Mouse (Mus musculus) retina, embryonic 14.5 days (tissue): ENCODE measurements at regions not wholly inside any gene's neighbourhood (a gene's known extent, or its start where the extent isn't known, plus 50 kb on each side); places are given as distances from the start of the nearest gene placed in this dataset.

ENCODE experiments used
- DNase-seq: peaks from one replicate; pipeline ENCODE4 v3.0.0-alpha.2; 2015; ENCODE audit warnings: low spot score

DNA sequence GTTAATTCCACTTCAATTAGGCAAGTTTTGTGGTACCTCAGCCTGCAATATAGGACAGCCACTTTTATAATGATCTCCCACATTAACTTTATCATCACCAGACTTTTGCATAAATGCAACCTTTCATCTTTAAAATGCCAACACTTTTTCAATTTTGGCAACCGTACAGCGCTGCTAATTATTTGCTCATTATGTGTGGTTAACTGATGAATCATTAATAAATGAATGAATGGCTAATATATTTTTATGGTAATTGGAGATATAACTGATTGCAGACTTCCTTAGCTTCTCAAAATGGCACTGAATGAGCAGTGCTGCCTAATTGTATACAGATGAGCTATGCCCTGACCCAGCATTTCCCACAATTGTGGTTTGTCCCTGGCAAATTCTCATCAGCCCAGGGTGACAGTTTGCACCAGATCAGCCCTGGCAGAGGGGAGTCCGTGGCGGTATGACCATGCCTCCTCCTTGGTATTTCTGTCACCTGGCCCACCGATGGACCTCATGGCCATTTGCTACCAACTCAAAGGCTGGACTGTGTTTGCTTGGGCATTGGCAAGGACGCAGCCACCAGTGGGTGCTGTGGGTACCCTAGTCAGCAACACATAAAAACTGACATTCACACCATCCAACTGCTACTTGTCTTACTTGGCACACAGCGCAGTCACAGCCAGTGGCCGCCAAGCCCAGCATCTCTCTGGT lies 173.7 kb upstream of the Lmo4 start:
- no peak for DNase-seq

DNA sequence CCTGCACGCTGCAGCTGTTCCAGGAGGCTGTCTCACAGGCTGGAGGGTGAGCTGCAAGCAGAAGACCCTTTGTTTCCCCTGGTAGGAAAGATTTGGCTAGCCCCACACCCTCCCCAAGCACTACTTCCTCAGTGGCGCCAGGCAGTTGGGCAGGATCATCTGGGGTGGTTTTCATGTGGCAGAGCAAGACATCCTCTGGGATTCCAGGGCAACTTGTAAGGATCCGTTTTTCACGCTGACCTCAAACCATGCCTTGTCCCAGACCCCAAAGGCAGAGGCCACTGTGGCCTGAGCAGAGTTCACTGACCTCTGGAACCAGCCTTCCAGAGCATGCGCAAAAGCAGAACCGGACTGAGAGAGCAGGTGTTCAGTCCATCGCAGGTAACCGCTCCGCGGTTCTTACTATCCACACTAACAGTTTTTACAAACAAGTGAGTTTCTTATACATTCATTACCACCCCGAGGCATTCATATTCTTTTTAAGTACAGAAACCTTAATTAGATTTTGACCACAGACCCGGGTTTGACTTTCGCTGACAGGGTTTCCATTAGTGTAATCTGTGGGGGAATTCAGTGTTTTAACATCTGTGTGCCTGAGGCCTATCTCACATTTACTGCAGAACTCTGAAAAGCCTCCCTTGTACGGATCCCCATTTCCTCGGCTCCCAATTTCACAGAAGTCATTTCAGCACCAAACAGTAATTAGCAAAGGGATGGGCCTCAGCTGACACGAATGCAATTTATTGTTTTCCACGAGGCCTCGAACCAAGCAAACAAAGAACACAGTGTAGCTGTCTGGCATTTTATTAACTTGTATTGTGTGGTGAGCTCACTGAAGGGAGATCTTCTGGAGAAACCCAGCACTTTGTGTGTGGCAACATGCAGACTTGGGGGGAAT lies 172.9 kb upstream of the Lmo4 start:
- DNase-seq = no peak

DNA sequence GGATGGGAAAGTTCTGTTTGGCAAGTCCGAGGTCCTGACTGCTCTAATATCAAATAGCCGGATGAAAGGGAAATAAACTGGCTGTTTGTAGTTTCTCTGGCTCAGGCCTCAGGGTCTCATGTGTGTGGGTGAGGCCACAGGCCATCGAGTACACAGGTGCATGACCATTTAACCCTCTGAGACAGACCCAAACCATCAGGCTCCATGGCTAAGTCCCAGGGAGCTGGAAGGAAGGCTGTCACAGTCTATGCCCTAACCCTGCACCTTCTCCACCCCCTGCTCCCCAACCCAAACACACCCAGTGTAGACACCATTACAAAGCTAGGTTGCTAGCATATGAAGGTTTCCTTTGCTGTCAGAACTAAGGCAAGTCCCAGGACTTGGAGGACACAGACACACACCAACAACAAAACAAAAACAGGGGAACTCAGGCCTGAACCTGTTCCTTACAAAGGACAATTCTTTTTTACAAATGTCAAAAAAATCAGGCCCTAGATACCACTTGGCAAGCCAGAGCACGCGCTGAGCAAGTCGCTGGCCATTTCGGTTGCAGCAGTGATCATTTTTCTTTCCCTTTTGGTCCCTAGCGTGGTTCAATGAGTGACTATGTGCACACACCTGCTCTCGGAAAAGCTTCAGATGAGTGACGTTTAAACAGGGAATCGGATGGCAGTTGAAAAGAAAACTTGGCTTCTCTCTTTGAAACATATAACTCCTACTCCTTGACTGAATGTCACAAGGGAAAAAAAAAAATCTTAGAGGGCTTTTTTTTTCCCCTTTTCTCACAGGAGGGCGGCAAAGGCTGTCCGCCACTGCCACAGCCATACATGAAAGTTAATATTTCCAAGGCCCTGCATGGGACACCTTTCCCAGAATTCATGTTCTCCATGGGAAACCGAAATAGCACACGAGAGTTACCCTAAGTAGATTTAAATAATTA lies 171.7 kb upstream of the Lmo4 start:
- DNase-seq = no peak

DNA sequence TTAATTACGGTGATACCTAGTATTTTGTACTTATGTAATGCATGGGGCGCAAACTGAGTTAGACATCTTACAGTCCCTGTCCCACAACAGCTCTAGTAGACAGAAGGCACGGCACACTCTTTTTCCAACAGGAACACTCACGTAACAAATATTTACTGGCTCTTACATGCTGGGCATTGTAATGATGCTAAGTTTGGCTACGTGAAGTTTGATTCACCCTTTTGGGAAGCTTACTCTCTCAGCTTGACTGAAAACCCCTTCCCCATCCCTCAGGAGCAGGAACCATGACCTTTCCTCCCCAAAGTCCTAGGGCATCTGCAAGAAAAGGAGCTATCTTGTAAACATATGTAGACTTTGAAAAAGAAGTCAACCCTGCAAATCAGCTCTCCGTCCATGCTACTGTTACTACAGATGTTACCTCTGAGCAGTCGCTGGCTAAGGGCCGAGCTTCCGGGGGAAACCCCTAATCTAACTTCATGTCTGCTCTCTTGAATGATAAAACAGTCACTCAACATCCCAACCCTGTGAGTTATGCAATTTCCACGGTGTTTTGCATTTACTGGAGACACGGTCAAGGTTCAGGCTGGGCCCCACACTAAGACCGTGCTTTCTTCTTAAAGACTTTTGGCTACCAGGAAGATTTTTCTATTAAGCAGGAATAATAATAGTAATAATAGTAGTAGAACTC lies 170.8 kb upstream of the Lmo4 start:
- DNase-seq = no peak

DNA sequence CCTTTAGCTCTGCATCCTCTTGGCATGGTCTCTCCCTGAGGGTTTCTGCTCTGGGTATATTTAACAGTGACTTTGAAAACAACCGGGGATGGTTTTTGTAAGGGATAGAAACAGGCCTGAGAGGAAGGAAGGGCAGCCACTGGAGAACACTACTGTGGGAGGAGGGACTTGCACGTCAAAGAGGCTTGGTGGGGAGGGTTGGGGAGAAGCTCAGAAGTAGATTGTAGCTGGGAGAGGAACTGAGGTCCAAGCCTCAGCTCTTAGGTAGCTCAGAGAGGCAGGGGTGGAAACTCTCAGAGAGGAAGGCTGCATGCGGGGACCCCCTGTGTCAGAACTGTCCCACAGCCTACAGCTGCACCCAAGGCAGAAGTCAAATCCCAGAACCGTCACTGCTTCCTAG lies 163.3 kb upstream of the Lmo4 start:
- DNase-seq = no peak

DNA sequence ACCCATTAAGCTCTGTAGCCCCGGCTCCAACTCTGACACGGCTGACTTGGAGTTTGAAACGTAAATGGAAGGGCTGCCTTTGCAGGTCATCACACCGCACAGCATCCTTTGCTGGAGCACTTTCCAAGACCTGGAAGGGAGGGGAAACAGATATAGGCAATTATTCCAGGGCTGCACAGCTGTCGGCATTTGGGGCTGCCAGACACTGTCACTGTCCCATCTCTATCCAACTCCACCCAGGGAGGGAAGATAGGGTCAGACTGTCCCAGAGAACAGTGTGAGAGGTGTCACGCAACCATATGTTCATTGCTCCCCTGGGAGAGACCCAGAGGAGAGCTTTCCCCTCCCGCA lies 162.7 kb upstream of the Lmo4 start:
- no peak for DNase-seq

DNA sequence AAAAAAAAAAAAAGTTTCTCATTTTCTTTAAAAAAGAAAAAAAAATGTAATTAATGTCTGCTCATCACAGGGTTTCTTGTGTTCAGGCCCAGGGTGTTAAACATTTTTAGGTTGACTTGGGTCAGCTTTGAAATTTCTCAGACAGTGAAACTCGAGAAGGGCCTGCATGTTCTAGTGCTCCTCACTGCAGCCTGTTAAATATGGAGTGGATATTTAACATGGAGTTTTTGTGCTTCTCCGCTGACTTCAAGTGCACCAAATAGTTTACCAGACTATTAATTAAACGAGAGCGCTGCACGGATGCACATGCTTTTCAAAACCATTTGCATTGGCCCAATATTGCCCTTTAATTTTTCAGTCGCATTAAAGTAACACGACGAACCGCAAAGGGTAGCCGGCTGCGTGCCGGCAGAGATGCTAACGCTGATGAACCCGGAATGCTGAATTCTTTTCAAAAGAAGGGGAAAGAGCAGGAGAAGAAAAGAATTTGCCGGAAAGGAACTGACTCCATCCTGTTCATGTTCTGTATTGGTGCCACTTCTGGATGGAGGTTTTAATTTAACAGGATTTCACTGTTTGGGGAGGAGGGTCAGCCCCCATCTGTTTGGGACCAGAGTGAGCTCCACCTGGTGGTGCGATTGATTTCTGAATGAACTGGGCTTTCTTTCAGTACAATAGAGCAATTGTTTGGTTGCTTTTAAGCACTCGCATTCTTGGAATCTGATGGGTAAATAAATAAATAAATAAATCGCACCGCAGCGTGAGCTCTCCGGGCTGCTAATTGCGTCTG lies 162.2 kb upstream of the Lmo4 start:
- peak; percentile 82 for DNase-seq

DNA sequence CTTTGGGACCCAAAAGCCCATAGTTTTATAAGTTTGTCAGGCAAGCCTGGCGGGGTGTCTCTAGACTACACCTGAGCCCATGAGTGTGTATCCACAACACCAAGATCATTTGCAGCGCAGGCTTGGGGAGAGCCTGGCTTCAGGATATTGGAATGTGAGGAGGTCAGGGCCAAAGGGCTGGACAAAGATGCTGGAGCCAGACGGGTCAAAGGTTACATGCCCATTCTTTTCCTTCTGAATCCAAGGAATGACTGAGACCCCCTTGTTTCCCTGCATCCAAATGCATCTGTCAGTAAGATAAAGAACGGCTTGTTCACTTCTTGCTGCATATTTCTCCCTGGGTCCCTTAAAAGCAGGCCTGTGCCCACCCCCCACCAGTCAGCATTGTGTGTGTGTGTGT lies 160.9 kb upstream of the Lmo4 start:
- DNase-seq = no peak

DNA sequence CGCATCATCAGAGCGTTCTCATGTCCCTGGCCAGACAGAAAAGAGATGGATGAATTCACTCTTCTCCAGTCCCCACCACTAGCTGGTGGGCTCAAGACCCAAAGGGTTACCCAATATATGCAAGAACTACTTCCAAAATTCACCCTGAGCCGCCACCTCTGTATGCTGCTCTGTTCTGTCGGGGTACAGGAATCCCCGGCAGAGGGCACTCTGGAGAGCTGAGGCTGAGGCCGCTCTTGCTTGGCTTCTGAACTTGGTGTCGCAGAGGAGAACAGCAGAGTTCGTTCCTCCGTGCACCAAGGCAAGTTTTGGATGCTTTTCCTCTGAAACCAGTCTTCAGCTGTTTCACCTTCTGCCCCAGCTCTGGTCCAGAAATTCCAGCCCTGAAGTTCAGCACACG lies 157.5 kb upstream of the Lmo4 start:
- DNase-seq = no peak

DNA sequence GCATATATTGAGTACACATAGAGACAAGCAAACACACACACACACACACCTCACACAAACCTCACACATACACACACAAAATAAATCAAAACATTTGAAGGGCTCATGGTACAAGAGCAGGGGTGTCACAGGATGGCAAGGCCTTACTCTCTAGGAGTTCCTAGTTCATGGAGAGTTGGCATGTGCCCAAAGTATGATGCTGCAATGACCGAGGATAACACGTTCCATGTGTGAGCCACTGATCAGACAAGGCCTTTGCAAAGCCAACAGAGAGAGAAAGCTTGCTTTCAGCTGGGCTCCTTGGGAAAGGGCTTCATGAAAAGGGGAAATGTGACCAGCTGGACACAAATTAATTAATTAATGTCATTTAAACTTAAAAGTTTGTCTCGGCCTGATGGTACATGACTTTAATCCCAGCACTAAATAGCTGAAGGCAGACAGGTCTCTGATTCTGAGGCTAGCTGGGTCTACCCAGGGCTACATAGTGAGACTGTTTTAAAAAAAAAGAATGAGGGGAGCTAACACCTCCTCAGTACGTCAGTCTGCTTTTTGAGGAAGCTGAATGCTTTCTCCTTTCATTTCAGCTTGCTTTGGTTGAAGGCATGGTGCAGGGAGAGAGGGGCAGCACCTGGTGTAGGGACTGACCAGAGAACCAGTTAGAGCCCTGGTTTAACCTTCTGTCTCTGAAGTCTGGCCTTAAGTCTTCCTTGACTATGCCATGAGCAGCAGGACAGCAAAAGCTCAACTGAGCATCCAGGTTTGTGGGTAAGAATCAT lies 156.4 kb upstream of the Lmo4 start:
- no peak for DNase-seq

DNA sequence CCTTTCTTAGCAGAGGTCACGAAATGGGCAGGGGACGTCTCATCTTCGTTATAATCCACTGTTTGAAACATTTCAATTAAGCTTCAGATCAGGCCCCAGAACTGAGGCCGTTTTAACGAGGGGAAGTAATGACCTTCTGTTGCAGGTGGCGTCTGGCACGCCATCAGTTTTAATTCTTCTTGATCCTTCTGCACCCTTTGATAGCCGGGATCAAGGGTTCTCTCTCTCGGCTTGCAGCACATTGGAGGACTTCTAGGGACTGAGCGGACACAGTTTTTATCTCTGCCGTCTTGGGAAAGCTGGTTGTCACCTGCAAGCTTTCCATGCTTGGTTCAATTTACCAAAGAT lies 151.9 kb upstream of the Lmo4 start:
- DNase-seq = peak; percentile 57

DNA sequence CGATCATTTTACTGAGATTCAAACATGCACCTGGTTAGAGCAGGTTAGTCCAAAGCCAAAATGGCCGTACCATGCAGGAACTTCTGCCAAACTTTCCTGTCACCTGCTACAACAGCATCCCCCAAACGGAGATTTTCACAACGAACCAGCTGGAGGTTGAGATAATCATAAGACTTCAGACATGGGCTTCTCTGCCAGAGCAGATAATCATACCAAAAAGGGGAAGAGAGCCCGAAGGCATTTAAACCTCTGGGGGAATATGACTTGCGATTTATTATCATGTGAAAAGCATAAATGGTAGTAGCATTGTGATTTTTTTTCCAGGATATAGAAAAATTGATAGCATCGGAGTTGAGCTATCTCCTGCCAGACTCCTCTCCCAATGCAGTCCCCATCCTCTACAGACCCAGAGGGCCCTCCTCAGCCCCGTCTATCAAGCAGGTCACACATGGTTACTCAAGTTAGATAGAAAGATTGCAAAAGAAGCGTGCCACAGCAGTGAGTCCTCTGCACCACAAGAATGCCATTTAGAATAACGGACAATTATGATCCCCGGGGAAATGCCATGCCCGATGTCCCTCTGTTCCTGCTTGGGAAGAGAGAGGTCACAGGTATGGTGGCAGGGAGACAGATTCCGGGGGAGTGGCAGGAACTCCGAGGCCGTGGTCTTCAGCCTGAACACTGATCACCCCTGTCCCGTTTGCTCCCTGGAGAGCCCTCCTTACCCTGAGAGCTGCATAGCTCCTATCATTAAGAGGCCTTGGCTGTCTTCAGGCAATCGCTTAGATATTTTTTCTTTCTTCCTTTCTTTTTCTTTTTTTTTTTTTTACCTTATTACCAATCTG lies 151.3 kb upstream of the Lmo4 start:
- peak; percentile 40 for DNase-seq

DNA sequence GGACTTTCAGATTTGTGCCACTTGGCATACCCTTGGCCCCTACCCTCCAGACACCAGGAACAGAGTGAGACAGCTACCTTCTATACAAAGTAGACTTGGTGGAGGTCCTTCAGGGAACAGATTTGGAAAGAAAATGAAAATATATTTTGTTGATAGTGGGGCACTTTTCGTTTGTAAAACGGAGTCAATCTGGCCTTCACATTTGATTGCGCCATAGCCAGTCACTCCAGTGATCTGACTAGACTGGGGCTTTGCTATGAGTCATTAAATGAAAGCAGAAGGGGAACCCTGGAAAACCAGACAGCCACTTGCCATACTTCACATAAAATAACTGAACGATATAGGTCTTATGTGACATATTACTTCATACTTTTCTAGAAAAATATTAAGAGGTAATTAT lies 147.5 kb upstream of the Lmo4 start:
- no peak for DNase-seq

DNA sequence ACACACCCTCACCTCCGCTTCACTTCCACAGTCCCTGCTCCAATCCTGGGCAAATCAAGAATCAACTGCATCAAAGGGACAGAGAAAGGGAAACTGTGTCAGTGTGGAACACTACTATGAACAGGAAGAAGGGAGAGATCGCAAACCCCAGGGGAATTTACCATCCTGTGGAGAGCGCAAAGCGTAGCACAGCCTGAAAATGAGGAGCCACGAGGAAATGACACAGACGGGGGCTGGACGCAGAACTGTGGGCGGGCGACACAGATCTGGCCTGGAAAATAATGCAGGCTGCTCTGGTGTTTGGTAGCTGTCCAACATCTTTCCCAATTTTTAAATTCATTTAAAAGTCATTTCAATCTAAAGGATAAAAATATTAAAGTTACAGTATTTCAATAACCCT lies 143.4 kb upstream of the Lmo4 start:
- DNase-seq = no peak

DNA sequence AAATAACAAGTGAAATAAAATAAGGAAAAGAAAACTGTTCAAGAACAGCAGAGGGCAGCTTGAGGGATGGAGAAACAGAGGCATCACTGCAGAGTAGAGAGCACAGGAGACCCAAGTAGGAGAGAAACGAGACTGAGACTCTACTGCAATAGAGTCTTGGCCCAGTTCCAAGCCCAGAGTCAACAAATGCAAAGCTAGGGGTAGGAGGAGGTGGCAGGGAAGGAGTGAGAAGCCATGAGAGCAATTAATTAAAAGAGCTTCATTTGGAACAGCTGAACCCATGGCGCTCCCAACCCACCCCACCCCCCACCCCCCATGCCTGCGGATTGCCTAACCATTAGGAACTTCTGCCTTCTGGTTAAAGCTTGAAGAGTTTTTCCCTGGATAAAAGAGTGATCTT lies 130.2 kb upstream of the Lmo4 start:
- DNase-seq = no peak

DNA sequence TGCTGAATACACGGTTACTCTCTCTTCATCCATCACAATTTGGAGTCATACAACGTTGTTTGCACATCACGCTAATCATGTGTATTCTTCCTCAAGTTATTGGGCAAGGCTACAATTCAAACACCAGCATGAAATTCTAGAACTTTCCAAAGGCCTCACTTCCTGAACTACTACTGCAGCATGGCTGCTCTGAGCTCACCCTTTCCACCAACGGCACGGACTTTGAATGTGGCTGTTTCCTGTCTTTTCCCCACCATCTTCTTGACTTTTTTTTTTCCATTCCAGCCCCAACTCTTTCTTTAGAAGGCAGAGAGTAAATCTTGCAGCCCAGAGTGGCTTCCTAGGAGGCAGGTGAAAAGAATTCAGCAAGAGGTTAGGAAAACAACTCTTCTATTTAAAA lies 129.2 kb upstream of the Lmo4 start:
- DNase-seq = no peak

DNA sequence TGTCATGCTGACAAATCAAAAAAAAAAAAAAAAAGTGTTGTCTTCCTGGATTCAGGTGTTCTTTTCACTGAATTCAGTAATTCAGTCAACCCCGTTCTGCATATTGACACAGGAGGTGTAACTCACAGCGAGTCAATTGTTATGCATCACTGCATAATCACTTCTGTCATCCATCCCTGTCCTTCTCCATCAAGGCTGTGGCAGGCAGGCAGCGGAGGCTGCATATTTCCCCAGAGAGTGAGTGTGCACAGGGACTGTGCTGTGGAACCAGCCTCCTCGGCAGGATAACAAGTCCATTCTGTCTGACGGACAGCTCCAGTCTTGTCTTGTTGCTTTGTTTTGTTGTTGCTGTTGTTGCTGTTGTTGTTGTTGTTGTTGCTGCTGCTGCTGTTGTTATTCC lies 127.3 kb upstream of the Lmo4 start:
- DNase-seq = peak; percentile 41

DNA sequence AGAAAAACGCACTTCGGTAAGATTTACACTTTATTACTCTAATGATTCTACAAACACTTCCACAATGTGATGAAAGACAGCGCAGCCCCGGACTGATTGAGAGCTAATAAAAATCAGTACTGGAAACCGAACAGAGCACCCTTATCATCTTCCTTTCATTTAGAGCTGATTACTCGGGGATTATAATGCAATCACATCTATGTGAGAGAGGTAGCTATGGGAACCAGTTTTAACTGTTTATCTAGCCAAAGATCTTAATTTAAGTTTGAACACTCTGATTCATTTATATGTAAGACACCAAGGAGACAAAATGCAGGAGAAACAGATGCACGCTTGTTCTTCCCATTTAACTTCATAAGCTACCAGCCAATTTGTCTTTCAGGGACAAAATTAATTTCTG lies 124.1 kb upstream of the Lmo4 start:
- no peak for DNase-seq

DNA sequence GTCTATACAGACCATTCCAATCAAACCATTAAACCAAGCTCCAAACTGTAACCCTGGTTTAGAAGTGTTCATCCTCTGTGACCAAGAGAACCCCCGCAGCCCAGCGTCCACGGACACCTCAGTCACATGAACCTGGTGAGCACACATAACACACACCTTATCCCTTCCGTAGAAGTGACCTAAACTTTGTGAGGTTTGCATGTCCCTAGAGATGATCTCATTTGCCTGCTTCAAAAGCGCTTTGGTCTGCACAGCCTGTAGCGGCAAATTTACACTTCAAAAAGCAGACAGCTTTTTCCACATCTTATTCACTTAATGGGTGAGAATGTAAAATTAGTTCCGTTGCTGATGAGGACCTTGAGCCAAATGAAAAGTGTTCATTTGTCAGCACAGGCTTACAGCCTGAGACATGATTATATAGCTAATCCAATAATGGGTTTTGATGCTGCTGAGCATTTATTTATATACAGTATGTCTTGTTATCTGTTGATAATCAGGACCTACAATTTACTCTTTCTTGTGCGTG lies 122.3 kb upstream of the Lmo4 start:
- no peak for DNase-seq
